Mouse (Mus musculus) CH12.LX (cell line): ENCODE data around the gene Anpep.

ENCODE experiments used
- CTCF ChIP-seq, 2 experiments: IDR thresholded peaks in 1 of 2; conservative IDR thresholded peaks in 1 of 2; 2 replicates each; pipeline ENCODE4 v1.5.1; 2011 to 2012; ENCODE audit warnings: low read depth in 2 of 2, low read length in 2 of 2, improper control_type of control experiment in 1 of 2, inconsistent platforms in 1 of 2, mild to moderate bottlenecking in 1 of 2, moderate library complexity in 1 of 2
- JUND ChIP-seq: conservative IDR thresholded peaks from 2 replicates; pipeline ENCODE4 v1.6.1; 2011; ENCODE audit warnings: low read depth, low read length, improper control_type of control experiment
- MAX ChIP-seq: IDR thresholded peaks from 2 replicates; pipeline ENCODE4 v1.6.1; 2011; ENCODE audit warnings: low read length, improper control_type of control experiment
- POLR2A ChIP-seq: IDR thresholded peaks from 2 replicates; pipeline ENCODE4 v1.6.1; 2011; ENCODE audit warnings: low read depth, mild to moderate bottlenecking, improper control_type of control experiment, low read length
- POLR2AphosphoS2 ChIP-seq: IDR thresholded peaks from 2 replicates; pipeline ENCODE4 v1.6.1; 2011; ENCODE audit warnings: low read depth, low read length, improper control_type of control experiment
- SMC3 ChIP-seq: IDR thresholded peaks from 2 replicates; pipeline ENCODE4 v1.6.1; 2011; ENCODE audit warnings: low read depth, low read length, improper control_type of control experiment
- TBP ChIP-seq: conservative IDR thresholded peaks from 2 replicates; pipeline ENCODE4 v1.6.1; 2011; ENCODE audit warnings: low read depth, low read length, improper control_type of control experiment
- USF2 ChIP-seq: conservative IDR thresholded peaks from 2 replicates; pipeline ENCODE4 v1.6.1; 2011; ENCODE audit warnings: low read depth, low read length, improper control_type of control experiment
- ZMIZ1 ChIP-seq: IDR thresholded peaks from 2 replicates; pipeline ENCODE4 v1.6.1; 2012; ENCODE audit warnings: low read depth, mild to moderate bottlenecking, inconsistent platforms, low read length, improper control_type of control experiment

DNA sequence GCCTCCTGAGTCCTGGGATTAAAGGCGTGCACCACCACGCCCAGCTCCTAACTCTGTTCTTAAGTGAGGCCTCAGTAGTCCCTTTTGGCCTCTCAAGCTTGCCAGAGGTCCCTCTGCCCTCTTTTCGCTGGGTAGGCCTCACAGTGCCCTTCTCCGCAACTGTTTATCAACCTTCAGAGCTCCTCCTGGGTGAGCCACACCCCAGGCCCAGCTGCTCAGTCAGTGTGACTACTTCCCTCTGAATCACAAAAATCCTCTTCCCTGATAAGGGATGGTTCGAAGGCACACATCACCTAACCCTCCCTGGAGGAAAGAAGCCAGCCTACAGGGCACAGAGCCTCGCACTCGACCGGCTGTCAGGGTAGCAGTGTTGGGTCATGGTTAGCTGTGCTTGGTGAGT lies 935 bp upstream of the Anpep start:
- no peak for TF ChIP-seq POLR2A
- no peak for TF ChIP-seq CTCF (conservative IDR thresholded peaks at IDR 0.05 in 1 of 2, IDR thresholded peaks at IDR 0.05 in 1 of 2; ENCODE audit: low read depth in 2 of 2, low read length in 2 of 2)
- TF ChIP-seq JUND = no peak
- TF ChIP-seq TBP = no peak
- TF ChIP-seq SMC3 = no peak
- TF ChIP-seq ZMIZ1 = no peak
- no peak for TF ChIP-seq MAX
- TF ChIP-seq POLR2AphosphoS2 = no peak
- no peak for TF ChIP-seq USF2
